Mouse (Mus musculus) large intestine, adult 2 months (tissue): ENCODE measurements around the gene Trak2. TPM values are rescaled to one million over a fixed set of nuclear protein-coding genes. Genes with fewer than 3 reads are reported as not detected.
"Not testable (repeated sequence)": the region's sequence is repeated elsewhere in the genome, so short reads cannot be mapped to it uniquely, and the experiment has no call there.

Source experiments
- DNase-seq: peaks from one replicate; pipeline ENCODE4 v3.0.0-alpha.2; 2012; ENCODE audit warnings: low read depth, low spot score
- WGBS: fragments of 180-500 bp; shearing (Covaris S2); methylation state at CpG from one replicate; pipeline ENCODE4 v1.1.7; 2018; 5-methylcytosine and 5-hydroxymethylcytosine counted together
- polyA plus RNA-seq: library from polyadenylated mRNA; depleted of rRNA; stranded (reverse); fragments of >200 nt; gene quantifications from 2 replicates; pipeline ENCODE4 v1.2.3, GENCODE M21; 2012; rRNA removed

Gene Trak2
- 7.1 and 14.5 TPM in 2 replicates for polyA plus RNA-seq

DNA sequence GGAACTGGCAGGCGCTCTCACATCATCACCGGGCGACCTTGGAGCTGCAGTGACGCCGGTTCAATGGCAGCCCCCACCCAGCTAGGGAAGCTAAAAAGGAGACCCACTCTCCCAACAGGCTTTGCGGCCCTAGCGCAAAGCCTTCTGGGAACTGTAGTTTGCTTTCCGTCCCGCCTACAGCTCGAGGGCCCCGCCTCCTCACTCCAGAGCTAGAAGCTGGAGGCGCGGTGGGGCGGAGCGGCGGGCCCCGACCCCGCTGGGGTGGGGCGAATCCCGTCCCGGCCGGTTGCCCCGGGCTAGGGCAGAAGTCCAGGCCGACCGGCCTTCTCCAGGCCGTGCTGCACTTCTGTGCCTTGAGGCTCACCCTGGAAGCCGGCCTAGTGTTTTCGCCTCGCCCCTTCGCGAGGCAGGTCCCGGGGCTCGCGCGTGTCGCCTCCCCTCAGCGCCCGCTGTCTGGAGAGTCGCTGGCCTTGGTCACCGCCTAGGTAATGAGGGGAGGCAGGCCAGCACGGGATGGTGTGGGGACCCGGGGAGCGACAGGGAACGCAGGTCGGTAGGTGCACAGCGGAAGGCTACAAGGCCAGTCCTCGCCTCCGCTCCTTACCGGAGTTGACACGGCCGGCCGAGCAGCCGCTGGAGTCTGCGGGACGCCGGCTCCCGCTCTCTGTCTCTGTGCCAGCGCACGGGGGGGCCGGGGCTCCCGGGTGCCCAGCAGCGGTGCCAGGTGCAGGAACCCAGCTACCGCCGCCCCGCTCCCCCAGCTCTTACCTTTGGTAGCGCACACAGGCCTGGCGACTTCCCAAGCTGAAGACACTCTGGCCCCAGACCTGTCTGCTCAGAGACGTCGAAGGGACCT, at the start of gene Trak2, which contains the start of gene Stradb:
TSS of gene Trak2 (minus strand) at position 65 of the 856 bp plus-strand sequence.
TSS of gene Stradb (plus strand) at position 157 of the 856 bp plus-strand sequence.
- DNase-seq: peak; percentile 82
- WGBS: under 1% methylated on average over 68 of the region's 69 CpGs

DNA sequence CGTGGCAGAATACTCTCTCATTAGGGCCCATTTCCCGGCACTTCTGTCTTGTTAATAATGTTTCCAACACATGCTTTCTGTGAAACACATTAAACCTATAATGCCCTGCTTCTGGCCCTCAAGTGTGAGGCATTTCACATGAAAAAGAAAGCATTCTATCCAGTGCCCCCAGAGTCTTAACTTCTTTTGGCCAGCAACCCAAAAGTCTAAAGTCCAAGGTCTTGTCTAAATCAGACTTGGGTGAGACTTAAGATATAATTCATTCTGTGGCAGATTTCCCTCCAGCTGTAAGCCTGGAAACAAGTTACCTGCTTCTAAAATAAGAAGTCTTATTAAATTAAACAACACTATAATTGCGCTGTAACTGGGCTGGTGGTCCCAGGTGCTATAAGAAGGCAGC, 48.3 kb upstream of the Trak2 start:
- whole genome bisulfite sequencing: 29% methylated on average over 3 of the region's 3 CpGs
- DNase-seq: no peak

- DNase-seq: no peak
These were observed 36.0 kb upstream of the Trak2 start for GRCm38 (mm10) chr1:59009250-59009649.

DNA sequence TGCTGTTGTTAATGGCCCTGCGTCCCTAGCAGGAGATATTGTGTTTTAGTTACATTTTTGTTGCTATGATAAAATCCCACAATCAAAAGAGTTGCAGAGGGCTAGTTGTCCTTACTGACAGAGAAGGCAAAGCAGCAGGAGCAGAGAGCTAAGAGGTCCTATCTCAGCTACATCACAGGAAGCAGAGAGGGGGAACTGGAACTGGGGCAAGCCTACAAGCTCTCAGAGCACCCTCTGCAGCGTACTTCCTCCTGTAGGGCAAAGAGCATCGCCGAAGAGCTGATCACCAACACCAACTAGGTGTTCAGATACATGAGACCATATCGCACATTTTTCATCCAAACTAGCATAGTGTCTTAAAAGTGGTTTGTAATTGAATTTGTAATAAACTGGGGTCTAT, 22.1 kb upstream of the Trak2 start:
- WGBS: 93% methylated on average over 5 of the region's 5 CpGs
- no peak for DNase-seq

More at GRCm38 (mm10) chr1:59009250-59009649, 36.0 kb upstream of the Trak2 start:
- WGBS: 37% methylated on average over 4 of the region's 4 CpGs

DNA sequence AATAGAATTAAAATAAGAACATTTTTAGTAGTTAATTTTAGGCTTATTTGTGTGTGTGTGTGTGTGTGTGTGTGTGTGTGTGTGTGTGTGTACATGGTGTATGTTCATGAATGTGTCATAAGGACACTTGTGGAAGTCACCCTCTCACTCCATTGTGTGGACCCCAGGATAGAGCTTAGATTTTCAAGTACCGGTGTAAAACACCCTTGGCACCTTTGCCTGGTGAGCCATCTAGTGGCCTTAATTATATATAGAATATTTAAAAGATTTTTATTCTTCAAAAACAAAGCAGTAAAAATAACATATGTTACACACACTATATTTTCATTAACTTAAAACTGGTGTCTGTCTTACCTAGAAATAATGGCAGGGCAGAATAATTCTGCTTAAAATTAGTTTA, 20.5 kb upstream of the Trak2 start:
- no peak for DNase-seq
- 62% methylated on average over 1 of the region's 1 CpGs for WGBS

GRCm38 (mm10) chr1:58993144-58993543, 19.9 kb upstream of the Trak2 start:
- no peak for DNase-seq
- 48% methylated on average over 7 of the region's 7 CpGs for WGBS

GRCm38 (mm10) chr1:58984586-58984985, 11.4 kb upstream of the Trak2 start:
- 91% methylated on average over 5 of the region's 5 CpGs for WGBS

DNA sequence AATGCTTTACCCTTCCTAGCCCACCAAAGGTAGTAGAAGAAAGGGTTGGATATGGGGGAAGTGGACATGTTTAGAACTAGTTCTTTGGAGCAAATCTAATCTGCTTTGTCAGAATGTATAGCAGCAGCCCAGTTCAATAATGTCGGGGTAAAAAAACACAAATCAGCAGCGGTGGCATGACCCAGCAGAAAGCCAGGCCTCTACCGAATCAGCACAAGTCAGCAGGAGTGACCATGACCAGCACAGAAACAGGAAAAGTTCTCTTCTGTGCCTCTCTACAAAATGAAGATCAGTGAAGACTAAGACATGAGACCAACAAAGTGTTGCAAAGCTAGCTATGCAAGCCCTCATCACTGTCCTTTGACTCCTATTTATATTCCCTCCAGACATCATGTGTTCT, 9.0 kb upstream of the Trak2 start:
- no peak for DNase-seq
- WGBS: 78% methylated on average over 3 of the region's 3 CpGs

More at GRCm38 (mm10) chr1:58984586-58984985, 11.4 kb upstream of the Trak2 start:
- no peak for DNase-seq

DNA sequence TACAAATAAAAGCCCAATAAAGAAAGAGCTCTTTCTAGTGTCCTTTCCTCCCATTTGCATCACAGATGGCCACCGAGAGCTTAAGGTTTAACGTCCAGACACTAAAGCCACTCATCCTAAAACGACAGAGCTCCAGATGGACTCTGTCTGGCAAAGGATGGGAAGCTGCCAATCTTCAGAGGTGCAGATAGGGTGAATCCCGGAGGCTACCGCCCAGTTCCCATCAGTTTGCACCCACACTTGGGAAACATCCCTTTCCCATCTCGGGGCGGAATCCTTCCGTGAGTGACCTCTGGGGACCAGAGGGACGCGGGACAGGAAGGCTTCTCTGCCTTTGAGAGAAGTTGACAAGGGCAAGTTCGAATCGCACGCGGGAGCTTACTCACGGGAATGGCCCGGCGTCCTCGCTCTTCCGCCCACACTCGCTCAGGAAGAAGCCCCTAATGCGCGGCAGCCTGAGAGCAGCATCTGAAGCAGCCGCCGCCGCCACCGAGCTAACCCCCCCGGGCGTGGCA, 322 bp downstream of the Trak2 start:
- under 1% methylated on average over 28 of the region's 28 CpGs for WGBS

GRCm38 (mm10) chr1:58971097-58971496, 2.1 kb downstream of the Trak2 start:
- 48% methylated on average over 6 of the region's 6 CpGs for WGBS

More for the DNA sequence above, 322 bp downstream of the Trak2 start:
- no peak for DNase-seq

DNA sequence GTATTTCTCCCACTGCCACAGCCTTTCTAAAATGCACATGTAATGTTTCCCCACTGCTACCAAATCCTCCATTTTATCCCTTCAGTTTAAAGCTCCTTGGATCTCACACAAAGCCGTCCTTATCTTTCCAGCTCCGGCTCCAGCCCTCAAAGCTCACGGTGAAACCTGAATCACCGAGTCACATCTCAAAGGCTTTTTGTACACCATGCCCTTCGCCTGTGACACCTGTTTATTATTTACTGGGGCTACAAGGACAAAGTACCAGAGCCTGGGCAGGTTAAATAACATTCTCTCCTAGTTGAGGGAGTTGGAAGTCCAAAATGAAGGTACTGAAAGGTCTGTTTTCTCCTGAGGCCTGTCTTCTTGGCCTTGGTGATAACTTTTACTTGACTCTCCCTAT, 3.2 kb downstream of the Trak2 start:
- WGBS: 40% methylated on average over 5 of the region's 5 CpGs
- DNase-seq: no peak

More at GRCm38 (mm10) chr1:58971097-58971496, 2.1 kb downstream of the Trak2 start:
- DNase-seq: no peak

DNA sequence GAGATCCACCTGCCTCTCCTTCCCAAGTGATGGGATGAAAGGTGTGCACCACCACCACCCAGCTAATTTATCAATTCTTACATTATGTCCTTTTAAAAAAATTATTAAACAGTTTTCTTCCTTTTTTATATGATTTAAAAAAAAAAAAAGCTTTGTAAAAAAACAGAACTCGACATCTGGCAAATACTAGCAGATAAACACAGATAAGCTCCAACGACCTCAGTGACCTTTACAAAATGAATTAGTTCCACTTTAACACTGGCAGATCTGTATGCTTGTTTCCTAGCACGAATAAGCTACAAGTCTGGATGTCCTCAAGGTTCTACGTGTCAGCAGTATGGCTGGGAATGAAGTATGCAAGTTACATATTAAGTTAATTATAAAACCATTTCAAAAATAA, 5.7 kb downstream of the Trak2 start:
- no peak for DNase-seq
- 34% methylated on average over 4 of the region's 4 CpGs for WGBS

DNA sequence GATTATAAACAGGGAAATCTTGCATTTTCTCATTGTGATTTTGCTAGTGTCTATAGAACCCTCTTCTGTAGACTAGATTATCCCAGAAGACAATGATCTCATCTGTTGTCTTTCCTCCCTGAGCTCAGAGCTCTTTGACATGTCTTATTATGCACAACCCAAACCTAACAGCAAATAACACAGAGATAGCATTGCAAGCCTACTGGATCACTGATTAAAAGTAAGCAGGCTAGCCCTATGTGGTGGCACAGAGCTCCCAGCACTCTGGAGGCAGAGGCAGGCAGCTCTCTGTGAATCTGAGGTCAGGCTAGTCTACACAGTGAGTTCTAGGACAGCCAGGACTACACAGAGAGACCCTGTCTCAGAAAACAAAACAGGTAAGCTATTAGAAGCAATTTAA, 10.4 kb downstream of the Trak2 start:
- no peak for DNase-seq

DNA sequence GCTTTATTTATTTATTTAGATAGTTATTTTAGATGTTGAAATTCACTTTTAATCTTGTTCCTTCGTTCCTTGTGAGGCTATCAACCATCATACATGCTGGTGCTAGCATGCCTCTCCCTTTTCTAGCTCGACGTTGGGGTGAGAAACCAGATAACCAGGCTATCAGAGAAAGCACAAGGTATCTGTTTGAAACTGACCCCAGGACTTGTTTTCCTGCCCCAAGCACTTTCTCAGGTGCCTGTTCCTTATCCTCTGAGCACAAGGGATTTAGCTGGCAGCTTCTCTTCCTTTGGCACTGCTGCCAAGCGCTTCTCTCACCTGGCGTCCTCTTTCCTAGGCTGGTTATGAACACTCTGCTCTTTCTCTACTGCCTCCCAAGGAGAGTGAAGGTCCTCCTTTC, 10.8 kb downstream of the Trak2 start:
- no peak for DNase-seq
- 76% methylated on average over 5 of the region's 5 CpGs for WGBS

GRCm38 (mm10) chr1:58961152-58961893, 11.9 kb downstream of the Trak2 start:
- WGBS: 51% methylated on average over 12 of the region's 12 CpGs

DNA sequence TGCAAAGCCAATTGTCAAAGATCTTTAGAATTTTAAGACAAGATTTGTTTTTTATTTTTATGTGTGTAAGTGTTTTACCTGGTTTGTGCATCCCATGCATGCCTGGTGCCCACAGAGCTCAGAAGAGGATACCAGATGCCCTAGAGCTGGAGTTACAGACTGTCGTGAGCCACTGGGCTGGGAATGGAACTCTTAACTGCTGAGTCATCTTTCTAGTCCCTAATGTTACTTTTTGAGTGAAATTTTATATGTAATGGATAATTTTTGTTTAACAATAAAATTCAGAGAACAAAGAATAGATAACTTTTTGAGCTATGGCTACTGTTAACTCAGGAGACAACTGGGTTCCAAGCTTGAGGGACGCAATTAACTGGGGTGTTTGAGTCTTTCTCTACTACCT, 13.5 kb downstream of the Trak2 start:
- 86% methylated on average over 2 of the region's 2 CpGs for WGBS
- no peak for DNase-seq

More at GRCm38 (mm10) chr1:58961152-58961893, 11.9 kb downstream of the Trak2 start:
- no peak for DNase-seq

DNA sequence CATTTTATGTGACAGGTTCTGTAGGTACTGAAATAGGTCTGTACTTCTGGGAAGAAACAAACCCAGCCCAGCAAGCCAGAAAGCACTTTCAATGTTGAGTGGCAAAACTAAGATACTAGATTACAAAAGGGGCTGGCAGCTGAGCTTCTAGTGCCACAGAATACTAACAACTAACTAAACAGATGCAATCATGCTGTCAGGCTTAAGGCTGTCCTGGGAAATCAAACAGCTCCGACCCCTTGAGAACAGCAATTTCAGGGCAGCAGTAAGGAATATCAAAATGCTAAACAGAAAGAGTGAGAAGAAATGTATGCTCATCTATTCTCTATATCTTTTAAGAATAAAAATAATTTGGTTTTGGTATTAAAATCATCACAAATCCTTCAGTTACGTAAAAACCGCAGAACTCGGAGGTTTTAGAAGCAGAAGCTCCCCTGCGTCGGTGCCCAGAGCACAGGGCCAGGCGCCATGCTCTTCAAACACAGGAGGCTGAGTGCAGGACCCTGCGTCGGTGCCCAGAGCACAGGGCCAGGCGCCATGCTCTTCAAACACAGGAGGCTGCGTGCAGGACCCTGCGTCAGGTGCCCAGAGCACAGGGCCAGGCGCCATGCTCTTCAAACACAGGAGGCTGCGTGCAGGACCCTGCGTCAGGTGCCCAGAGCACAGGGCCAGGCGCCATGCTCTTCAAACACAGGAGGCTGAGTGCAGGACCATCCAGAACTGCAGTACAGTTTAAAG, 14.3 kb downstream of the Trak2 start:
- 90% methylated on average over 16 of the region's 16 CpGs for WGBS
- DNase-seq: not testable (repeated sequence)

DNA sequence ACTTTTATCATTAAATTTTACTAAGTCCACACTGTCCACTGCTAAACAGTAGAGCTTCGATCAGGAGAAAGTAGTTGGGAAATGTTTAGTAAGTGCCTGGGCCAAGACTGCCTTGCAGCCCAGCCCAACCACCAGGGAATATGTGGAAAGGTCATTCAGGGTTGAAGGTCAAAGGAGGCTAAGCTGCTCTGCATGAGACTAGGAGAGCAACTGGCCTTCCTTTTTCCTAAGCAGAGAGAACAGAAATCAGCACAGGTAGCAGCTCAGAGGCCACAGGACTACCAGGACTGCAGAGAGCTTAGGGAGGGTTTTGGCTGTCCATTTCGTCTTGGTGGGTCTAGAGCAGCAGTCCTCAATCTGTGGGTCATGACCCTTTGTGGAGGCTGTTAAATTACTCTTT, 15.3 kb downstream of the Trak2 start:
- DNase-seq: no peak
- 61% methylated on average over 2 of the region's 2 CpGs for WGBS

- no peak for DNase-seq
- 77% methylated on average over 9 of the region's 9 CpGs for WGBS
These were observed 17.0 kb downstream of the Trak2 start for GRCm38 (mm10) chr1:58956229-58956628.

- DNase-seq: no peak
- WGBS: 77% methylated on average over 3 of the region's 3 CpGs
These were observed 17.5 kb downstream of the Trak2 start for GRCm38 (mm10) chr1:58955716-58956115.
